Mouse (Mus musculus) MEL (cell line): Measurements from ENCODE around the gene Cabp2.

ENCODE experiments used
- CTCF ChIP-seq, 3 experiments: IDR thresholded peaks in 2 of 3; conservative IDR thresholded peaks in 1 of 3; 2 replicates each; pipeline ENCODE4 v1.5.1; 2011 to 2012; ENCODE audit warnings: low read length in 3 of 3, low read depth in 2 of 3, mild to moderate bottlenecking in 2 of 3, improper control_type of control experiment in 1 of 3, inconsistent platforms in 1 of 3, mixed read lengths in 1 of 3, moderate library complexity in 1 of 3; ENCODE audit not compliant: control insufficient read depth in 1 of 3, insufficient read depth in 1 of 3, poor library complexity in 1 of 3, severe bottlenecking in 1 of 3
- EP300 ChIP-seq, 2 experiments: IDR thresholded peaks; 2 replicates each; pipeline ENCODE4 v1.6.1; 2011; ENCODE audit warnings: improper control_type of control experiment in 2 of 2, low read length in 2 of 2, low read depth in 1 of 2, mild to moderate bottlenecking in 1 of 2
- NRF1 ChIP-seq: IDR thresholded peaks from 2 replicates; pipeline ENCODE4 v1.6.1; 2014; ENCODE audit warnings: low read depth, mild to moderate bottlenecking, inconsistent platforms, low read length, improper control_type of control experiment, moderate library complexity; ENCODE audit not compliant: poor library complexity, insufficient read depth, severe bottlenecking
- SIN3A ChIP-seq: IDR thresholded peaks from 2 replicates; pipeline ENCODE4 v1.6.1; 2012; ENCODE audit warnings: low read length, improper control_type of control experiment, inconsistent platforms

- TF ChIP-seq CTCF (IDR thresholded peaks at IDR 0.05 in 2 of 3, conservative IDR thresholded peaks at IDR 0.05 in 1 of 3; ENCODE audit: control insufficient read depth in 1 of 3, insufficient read depth in 1 of 3, low read depth in 2 of 3, low read length in 3 of 3, poor library complexity in 1 of 3, severe bottlenecking in 1 of 3) (no peak), EP300 (IDR thresholded peaks at IDR 0.05; ENCODE audit: low read depth in 1 of 2, low read length in 2 of 2) (no peak), NRF1 (no peak), SIN3A (no peak)
These were observed 20.7 kb downstream of the Cabp2 start for GRCm38 (mm10) chr19:4102049-4102448.
